Mouse (Mus musculus): Measurements from ENCODE around the gene Cntn5.

Gene Cntn5

DNA sequence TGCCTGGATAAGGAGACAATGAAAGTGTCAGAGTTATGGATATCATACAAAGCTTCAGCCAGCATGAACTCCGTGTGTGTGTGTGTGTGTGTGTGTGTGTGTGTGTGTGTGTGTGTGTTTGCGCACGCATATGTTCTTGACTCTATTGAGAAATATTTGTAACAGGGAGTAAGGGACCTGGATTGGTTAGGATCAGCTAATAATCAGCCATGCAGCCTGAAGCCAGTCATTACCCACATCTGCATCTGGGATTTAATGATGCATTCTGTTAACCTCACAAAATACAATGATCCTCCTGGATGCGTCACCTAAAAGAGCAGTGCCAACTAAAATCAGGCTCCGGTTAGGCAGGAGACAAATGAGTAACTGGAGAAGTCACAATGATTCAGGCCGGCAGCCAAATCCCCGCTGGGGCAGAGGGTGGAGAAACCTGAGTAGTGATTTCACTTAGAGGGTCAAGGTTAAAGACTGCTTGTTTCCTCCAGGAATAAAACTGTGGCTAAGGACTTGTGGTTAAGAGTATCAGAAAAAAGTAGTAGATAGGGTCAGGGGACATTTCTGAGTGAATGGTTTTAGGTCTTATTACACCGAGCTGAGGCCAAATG, 1021.7 kb downstream of the Cntn5 start:
- DNase-seq, result peak; percentile 87 to 89

DNA sequence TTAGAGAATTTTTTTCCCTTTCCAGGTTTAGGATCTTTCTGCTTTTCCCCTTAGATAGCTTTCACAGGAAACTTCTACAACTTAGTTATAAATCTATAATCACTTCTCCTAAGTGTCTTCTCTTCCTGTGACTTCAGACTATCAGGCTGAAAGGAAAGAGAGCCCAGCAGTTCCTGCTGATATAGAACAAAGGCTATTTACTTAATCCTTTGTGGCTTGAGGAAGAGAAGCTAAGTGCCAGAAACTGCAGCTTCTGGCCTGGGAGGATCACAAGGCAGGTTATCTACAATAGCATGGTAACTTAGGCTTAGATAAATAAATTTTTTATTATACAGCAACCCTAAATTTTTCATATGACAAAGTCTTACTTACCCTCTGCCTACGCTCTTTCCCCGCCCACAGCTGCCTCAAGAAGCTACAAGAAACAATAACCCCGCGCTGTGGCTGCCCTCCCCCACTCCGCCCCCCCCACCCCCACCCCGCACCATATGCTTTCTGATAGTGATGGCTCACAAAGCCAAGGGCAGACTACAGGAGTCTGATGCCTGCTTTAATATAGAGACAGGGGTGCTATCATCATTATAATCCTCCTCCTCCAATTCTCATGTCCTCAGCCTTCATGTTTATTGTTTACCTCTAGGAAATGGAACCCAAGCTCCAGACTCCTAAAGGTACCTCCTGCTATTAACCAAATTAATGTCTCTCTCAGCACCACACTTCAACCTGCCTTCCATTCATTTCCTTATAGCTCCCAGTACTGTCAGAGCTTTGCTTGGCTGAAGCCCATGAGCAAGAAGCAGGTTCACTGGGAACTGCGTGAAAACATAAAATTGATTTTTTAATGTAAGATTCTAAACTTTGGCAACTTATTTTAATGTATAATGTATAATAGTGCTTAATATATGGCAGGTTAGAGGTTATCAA, 1032.2 kb downstream of the Cntn5 start:
- no peak for DNase-seq

DNA sequence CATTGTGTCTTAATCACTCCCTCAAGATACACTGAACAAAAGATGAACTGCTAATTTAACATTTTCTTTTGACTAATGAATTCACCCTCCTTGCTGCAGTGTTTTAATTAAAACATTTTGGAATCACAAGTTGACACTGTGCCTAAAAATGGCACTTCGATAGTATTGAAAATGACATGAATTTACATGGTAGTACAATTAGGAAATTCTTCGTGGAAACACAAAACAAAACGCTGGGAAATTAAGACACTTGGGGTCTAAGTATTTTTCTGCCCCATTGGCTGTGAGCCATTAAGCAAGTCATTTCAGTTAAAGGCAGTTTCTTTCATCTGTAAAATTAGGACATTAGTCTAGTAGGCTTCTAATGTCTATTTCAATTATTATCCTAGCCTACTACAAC, 1043.9 kb downstream of the Cntn5 start:
- no peak for DNase-seq

DNA sequence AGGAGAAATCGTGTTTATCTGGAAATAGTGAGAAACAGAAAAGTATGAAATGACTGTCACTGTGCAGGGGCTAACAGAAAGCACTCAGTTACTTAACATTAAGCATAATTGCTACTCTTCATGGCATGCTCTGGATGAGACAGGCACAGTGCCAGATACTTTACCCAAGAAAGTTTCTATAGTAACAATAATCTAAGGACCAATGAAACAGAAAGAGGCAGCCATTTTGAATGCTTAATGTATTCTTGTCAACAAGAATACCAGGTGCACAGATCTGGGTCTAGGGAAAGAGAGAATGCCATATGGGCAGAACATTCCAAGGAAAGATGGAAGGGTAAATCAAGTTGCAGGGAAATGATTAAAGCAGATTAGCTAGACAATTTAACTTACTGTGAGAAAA, 1045.3 kb downstream of the Cntn5 start:
- DNase-seq, result no peak

DNA sequence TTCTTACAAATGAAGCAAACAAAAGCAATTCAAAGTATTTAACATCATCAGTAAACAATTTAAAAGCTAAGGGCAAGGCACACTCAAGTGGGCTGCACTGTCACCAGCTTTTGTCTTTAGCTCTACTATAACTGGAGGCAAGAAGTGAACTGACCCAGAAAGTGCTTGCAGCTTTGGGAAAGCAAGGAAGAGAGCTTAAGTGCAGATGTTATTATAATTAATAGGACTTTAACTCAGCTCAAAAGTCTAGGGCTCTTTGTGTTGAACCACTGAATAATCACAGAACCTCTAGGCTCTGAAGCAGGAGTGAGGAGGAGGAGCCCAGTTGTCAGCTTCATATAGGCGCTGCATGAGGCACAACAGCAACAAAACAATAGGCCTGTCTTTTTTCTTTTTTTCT, 1049.8 kb downstream of the Cntn5 start:
- no peak for DNase-seq

DNA sequence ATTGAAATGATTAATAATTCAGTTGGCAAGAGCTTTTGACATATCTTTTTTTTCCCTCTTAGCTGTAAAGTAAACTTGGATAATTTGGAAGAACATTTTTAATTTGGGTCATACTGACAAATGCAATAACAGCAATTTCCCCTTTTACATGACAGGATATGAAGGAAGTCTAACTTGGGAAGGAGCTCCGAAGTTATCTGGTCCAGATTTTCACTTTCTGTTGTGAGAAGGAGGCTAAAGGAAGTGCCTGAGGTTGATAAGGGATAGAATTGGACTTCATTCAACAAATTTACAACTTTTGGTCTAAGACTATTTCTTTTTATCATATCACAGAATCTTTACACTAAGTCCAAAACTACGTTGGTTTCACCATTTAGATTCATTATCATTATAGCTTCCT, 1074.3 kb downstream of the Cntn5 start:
- no peak for DNase-seq

DNA sequence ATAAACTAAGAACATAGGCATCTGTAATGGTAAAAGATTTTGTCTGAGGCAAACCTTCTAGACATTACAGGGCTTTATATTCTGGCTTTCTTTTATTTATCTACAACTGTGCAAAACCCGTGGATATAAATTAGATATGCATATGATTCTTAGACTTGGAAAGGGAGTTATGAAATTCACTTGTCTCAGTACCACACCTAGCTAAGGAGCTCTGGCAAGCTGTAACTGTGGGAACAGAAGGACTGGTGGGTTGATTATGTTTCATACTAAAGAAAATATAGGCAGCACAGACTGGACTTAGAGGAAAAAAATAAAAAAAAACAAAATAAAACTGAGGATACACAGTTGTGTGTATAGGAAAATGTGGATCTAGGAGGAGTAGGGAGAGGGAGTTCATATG, 1084.6 kb downstream of the Cntn5 start:
- no peak for DNase-seq

DNA sequence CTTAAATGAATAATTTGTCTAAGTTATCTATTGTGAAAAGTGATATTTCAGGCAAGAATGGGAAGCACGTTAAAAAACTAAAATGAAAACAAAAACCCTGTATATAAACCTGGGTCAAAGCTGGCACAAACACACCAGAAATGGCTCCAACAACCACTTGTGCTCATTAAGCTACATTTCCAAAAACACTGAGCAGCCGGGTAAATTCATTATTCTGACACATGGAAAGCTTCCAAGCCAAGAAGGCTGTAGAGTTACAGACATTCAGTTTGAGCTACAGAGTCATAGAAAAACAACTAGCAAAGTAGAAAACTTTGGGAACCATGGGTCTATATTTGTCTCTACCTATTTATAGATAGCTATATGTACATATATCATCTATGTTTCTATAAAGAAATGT, 1087.1 kb downstream of the Cntn5 start:
- peak in 1 of 2 experiments; percentile 12 for DNase-seq

DNA sequence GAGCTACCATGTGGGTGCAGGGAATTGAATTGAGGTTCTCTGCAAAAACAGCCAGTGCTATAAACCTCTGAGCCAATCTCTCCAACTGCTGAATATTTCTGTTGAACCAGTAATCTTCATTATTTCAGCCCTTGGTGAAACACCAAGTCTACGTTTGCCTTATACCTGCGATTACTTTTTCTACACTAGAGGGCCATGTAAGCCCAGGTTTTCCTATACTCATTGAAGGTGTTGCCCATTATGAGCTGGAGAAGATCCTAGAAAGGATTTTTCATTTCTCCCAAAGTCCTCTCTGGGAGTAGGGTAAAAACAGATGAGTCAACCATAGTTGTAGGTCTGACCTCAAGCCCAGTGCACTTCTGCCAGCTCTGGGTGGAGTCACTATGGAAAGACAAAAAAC, 1105.0 kb downstream of the Cntn5 start:
- DNase-seq, result peak in 1 of 2 experiments; percentile 1

DNA sequence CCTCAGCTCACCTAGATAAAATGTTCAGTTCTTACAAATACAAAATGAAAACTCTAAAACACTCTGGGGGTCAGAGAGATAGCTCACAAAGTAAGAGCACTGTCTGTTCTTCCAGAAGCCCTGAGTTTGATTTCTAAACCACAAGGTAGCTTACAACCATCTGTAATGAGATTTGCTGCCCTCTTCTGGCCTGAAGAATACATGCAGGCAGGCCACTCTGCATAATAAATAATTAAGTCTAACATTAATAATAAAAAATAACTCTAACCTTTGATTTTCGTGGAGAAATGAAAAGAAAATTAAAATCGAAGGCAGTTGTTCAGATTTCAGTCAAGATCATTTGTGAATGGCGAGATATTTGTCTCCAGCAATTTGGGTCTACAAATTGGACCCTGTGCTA, 1120.9 kb downstream of the Cntn5 start:
- no peak for DNase-seq

DNA sequence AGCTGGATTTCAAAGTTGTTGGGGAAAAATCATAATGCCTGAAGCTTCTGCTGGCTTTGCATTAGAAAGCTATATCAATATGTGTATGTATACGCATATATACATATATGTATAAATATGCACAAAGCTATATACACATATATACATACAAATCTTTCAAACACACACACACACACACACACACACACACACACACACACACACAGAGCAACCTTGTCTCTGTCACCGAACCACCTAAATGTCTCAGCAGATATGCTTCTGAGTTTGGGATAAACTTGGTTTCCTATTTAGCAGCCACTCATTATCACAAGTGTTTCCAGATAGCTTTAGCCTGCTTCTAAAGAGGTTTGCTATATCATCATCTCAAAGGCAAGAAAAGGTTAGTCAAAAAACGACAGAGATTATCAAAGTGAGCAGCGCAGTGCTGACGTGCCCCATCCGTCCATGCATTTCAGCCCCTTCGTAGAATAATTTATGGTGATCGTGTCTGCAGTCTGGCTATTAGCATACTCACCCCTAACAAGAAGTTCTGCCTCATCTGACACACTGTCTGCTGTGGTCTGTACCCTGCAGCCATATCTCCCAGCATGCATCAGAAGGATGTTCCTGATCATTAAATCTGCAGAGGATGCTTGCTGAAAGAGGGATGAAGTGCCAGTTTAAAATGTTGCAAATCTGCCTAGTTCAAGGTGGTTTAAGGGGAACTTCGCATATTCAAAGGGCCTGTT, 1123.3 kb downstream of the Cntn5 start:
- DNase-seq, result no peak

DNA sequence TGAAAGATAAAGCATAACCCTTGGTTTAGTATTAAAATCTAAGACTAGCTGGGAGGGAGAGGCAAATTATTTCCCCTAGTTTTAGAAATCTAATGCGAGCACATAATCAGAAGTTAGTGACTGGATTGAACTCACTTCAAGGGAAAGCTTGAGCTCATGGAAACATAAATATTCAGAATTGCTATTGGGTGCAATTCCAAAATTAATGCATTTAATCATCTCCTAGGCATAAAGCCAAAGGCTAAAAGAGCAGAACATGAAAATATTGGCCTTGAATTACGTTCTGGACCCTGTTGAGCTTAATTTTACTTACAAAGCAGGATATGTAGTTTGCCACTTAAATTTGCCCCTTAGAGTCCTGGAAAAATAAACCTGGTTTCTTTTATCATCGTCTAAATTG, 1124.9 kb downstream of the Cntn5 start:
- DNase-seq, result no peak

DNA sequence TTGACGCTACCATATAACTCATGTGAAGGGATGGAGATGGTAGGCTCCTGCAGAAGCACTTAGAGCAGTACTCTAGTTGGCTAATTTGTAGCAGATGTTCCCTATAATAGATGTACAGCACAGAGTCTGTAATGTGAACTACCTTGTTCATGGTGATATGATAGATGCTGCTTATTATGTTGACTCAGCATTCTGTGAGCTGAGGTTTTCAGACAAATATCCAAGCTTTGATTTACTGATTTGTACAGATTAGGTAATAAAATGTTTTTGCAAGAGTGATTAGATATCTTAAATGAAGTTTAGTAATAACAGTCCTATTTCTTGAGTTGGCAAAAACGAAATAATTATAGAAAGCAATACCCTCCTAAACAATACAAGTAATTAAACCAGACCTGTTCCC, 1133.8 kb downstream of the Cntn5 start:
- no peak for DNase-seq

DNA sequence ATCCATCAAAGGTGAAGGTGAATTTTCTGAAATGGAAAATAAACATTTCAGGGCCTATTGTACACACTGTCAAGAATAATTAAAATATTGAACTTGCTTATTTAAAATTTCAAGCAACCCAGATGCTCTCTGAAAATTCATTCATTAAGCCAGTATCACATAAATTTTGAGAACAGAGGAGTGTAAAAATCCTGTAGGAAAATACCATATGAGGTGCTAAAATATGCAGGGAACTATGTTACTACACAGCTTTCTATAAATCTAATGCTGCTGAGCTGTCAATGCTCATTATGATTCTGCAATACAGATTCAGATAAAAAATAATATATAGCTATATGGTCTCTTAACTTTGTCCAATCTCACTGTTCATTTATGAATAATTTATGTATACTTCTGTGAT, 1134.9 kb downstream of the Cntn5 start:
- no peak for DNase-seq

DNA sequence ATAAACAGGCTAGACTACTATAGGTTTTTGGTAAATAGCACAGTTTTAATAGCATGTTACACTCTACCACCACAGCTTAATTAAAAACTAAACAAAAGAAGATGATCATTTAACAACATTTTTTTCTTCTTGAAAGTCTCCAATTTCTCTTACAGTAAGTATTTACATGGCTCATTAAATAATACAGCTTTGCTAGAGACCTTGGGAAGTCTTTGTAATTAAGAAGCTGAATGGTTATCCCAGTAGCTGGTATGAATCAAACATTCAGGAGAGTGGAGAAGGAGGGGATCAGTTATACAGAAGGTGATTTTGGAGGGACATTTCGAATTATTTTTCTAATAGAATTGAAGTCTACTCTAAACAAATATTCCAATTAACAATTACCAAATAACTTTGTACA, 1186.4 kb downstream of the Cntn5 start:
- DNase-seq, result no peak

DNA sequence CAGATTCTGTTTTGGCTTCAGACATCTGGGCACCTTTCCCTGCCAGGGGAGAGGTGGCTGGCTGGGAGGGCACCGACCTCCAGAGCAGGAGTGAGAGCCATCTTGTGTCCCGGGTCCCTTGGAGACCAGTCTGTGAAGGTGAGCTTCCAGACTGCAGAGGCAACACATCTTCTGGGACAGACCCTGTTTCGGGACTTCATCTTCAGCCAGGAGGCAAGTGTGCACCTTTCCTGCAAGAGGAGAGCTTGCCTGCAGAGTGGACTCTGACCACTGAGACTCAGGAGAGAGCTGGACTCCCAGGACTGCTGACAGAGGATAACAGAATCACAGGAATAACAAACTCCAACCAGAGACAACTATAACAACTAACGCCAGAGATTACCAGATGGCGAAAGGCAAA, 1195.9 kb downstream of the Cntn5 start:
- no peak for DNase-seq

DNA sequence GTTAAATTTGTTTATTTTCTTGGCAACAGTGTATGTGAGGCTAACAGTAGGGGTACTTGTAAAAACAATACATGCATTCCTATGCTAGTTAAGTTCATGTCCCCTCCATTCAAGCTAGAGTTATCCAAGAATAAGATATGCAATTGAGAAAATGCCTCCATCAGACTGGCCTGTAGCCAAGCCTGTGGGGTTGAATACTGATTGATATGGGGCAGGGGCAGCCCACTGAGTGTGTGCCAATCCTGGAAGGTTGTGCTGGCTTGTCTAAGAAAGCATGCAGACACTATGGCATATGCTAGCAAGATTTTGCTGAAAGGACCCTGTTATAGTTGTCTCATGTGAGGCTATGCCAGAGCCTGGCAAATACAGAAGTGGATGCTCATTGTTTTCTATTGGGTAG, 1196.8 kb downstream of the Cntn5 start:
- peak in 1 of 2 experiments; percentile 8 for DNase-seq

DNA sequence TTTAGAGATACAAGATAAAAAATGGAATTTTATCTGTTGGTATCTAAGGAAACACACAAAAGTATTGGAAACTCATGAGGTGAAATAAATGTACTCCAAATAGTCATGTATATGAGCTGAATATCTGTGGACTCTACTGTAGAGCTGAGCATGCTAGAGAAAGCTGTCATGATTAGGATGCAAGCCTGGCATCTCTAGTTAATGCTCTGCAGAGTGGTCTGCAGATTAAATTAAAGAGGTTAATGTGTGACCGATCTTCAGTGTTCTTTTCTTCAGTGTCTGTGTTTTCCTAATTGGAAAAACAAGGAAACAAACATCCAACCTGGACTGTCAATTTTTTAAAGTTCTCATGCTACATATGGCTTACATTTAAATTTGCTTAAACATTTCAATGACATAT, 1199.4 kb downstream of the Cntn5 start:
- no peak for DNase-seq

DNA sequence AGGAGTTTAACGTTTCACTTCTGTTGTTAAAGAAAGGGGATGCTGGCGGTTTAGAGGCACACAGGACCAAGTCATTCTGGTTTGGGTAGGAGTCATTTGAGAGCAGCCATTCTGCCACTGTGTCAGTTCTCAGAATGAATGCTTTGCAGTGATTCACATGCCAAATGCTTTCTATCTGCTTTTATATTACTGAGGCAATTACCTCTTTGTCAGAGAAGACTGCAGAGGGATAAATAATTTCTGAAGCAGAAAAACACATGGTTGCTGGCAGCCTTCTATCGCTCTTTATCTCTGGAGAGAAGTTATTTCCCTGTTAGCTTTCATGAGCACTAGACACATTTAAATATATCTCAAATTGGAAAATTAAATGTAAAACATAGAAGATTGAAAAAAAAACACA, 1207.9 kb downstream of the Cntn5 start:
- no peak for DNase-seq

DNA sequence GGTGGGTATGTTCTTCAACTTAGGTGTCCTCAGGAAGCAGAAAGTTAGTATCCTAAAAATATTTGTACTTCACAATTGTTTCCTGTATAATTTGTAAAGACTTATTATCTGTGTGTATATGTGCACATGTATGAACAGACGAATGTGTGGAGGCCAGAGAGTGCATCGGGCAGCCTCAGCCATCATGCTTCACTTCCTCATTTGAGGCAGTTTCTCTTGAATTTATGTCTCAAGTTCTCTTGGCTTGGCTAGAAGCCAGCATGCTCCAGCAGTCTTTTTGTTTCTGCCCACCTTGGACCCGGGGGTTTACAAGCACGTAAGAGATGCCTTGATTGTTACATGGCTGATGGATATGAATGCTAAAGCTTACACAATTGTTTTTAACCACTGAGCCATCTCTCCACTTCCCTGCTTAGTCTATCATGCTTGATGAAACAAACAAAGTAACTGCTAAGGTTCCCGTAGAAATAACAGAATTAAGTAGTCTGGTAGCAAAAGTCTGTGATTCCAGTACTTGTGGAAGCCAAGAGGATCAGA, 1222.2 kb downstream of the Cntn5 start:
- DNase-seq, result no peak

DNA sequence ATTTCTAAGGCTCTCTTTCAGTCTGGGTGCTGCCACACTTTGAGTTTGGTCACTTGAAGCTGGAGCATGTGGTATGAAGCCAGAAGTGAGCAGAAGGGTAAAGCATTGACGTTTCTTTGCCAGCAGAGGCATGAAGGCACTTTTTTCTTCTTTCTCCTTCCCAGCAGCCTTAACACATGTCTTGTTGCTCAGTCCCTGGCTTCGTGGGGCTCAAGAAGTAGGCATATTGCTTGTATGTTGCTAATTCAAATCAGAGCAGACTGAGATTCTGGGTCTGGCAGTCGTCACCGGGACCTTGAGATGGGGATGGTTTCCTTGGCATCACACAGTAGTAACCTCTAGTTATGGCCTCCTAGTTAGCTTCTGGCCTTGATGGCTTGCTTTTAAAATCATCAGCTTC, 1228.5 kb downstream of the Cntn5 start:
- DNase-seq, result no peak

DNA sequence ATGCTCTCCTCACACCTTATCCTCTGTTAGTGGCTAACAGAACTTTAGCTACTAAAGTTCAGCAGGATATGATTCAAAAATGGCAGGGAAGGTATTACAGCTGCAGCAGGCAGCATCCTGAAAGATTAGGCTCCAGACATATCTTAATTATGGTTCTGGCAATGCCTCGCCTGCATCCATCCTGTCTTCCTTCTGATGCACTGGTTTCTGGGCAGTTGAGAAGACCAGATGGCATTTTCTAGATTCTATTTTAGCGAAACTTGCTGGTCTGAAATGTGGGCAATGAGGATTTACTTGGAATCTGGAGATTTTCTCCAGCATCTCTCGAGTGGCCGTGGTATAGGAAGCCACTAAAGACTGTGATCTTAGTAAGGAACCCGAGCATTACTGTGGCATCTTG, 1230.0 kb downstream of the Cntn5 start:
- peak; percentile 44 to 51 for DNase-seq

DNA sequence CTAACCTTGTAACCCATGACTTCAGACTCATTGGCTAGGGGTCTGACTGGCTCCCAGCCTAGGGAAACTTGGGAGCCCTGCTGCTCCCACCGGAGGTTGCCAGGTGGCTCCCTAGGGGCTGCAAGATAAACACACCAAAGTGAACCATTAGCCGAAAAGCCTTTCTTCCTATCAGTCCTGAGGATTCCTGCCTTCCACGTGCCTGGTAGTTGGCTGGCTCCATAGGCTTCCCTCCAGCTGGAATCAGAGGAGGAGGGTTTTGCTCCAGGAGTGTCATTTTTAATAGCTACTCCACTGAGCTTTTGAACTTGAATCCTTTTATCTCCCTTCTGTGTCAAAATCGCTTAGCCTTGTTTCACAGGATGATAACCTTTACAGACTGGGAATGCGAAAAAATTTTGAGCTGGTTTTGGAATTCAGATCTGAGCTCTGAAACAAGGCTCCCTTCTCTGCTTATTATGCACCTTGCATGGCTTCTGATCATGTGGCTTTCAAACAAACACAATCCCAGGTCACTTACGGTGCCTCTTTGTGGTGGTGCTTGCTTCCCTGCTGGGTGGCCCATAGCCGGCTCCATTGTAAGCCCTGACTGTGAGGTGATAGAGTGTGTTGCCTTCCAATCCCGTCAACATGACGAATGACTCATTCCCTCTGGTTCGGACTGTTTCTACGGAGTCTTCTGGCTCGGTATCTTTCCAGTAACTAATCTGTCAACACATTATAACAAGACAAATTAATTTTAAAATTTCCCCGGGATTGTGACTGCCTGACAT, 1231.1 kb downstream of the Cntn5 start:
- DNase-seq, result peak; percentile 54 to 55
